Mouse (Mus musculus) forebrain, postnatal 0 days (tissue): ENCODE results near the gene Proser3. TPM values are rescaled to one million over a fixed set of nuclear protein-coding genes. Genes with fewer than 3 reads are reported as not detected.

ENCODE experiments used
- ATAC-seq: fragments of 200-750 bp; cut with Nextera tagmentation; 2 replicates; pipeline ENCODE4 v1.8.0; 2017; ENCODE audit warnings: mild to moderate bottlenecking, moderate library complexity
- DNase-seq: peaks from one replicate; pipeline ENCODE4 v3.0.0-alpha.2; 2015
- H3K27ac ChIP-seq: fragments of 300-500 bp; sonication (generic); 2 replicates; pipeline ENCODE4 v1.5.1; 2014; ENCODE audit warnings: low read depth, mild to moderate bottlenecking, antibody characterized with exemption, low read length, moderate library complexity, mixed read lengths
- H3K27me3 ChIP-seq: fragments of 300-500 bp; sonication (generic); 2 replicates; pipeline ENCODE4 v1.6.1; 2014; ENCODE audit warnings: mild to moderate bottlenecking, low read length, mixed read lengths; ENCODE audit not compliant: insufficient read depth
- H3K36me3 ChIP-seq: fragments of 300-500 bp; sonication (generic); 2 replicates; pipeline ENCODE4 v1.6.1; 2014; ENCODE audit warnings: mild to moderate bottlenecking, moderate library complexity; ENCODE audit not compliant: insufficient read depth
- H3K4me1 ChIP-seq: fragments of 300-500 bp; sonication (generic); 2 replicates; pipeline ENCODE4 v1.6.1; 2014; ENCODE audit warnings: antibody characterized with exemption; ENCODE audit not compliant: insufficient read depth
- H3K4me2 ChIP-seq: fragments of 300-500 bp; sonication (generic); 2 replicates; pipeline ENCODE4 v1.6.1; 2014; ENCODE audit warnings: low read depth, mild to moderate bottlenecking, moderate library complexity
- H3K4me3 ChIP-seq: fragments of 300-500 bp; sonication (generic); 2 replicates; pipeline ENCODE4 v1.5.1; 2014; ENCODE audit warnings: low read depth, low read length, mixed read lengths
- H3K9ac ChIP-seq: fragments of 300-500 bp; sonication (generic); 2 replicates; pipeline ENCODE4 v1.6.1; 2014; ENCODE audit warnings: mild to moderate bottlenecking
- H3K9me3 ChIP-seq: fragments of 300-500 bp; sonication (generic); 2 replicates; pipeline ENCODE4 v1.6.1; 2016; ENCODE audit warnings: low read length
- CTCF ChIP-seq: sonication (generic); IDR thresholded peaks from 2 replicates; pipeline ENCODE4 v1.5.1; 2016; ENCODE audit warnings: antibody characterized with exemption, control low read depth, low read depth
- WGBS: fragments of 180-500 bp; shearing (Covaris S2); extraction: QIAGEN DNeasy Blood & Tissue Kit; methylation state at CpG from one replicate; pipeline ENCODE4 v1.1.7; 2014; 5-methylcytosine and 5-hydroxymethylcytosine counted together
- microRNA-seq, 2 experiments: library from miRNA; unstranded; fragments of <30 nt; microRNA quantifications; one replicate each; pipeline ENCODE4; 2016
- polyA plus RNA-seq: library from polyadenylated mRNA; unstranded; fragments of >200 nt; fragmentation: Nextera tagmentation; extraction: Ambion mirVana; gene quantifications from 2 replicates; pipeline ENCODE4 v1.2.1, GENCODE M21; 2015
- total RNA-seq: library from RNA; depleted of rRNA; stranded (reverse); fragments of >200 nt; gene quantifications from 2 replicates; pipeline ENCODE4 v1.2.3, GENCODE M21; 2014; rRNA removed

Proser3 gene
- total and polyA plus RNA-seq, 2 experiments from 2014 or later, result 3.8 to 9.0 TPM

- Histone ChIP-seq H3K27ac (no peak overlapping the region), H3K27me3 (no peaks in the 10 kb centered on the region), H3K4me1 (no peaks in the 10 kb centered on the region; the same call in 1 of the 2 replicates), H3K4me3 (no peak overlapping the region), H3K9ac (no peak overlapping the region), H3K4me2 (no peak overlapping the region), H3K36me3 (no peaks in the 10 kb centered on the region), H3K9me3 (no peaks in the 10 kb centered on the region)
- TF ChIP-seq CTCF, result peak; percentile 80
- DNase-seq (peak; percentile 80), ATAC-seq (peak; percentile 68)
- WGBS, result 24% methylated on average over 16 of the region's 16 CpGs
These were observed 61.7 kb downstream of the Proser3 start for GRCm38 (mm10) chr7:30490251-30490956.

Small RNA genes within 50 kb of the gene (microRNA-seq; reads per million reads assigned to microRNA genes)
- 0 to 0.12 reads per million in 2 experiments for gene Gm38670
- 0.24 to 0.39 reads per million in 2 experiments for gene Mir3569

Other genes starting within 250 kb of the Proser3 start
Only the 30 nearest of the 34 such genes appear.
- 9.8 and 14.6 TPM in 2 replicates for gene Sdhaf1, start 228.4 kb downstream of the Proser3 start, total RNA-seq
- gene Sdhaf1, start 228.4 kb downstream of the Proser3 start, polyA plus RNA-seq, result 18.4 and 20.7 TPM in 2 replicates
- 25.2 and 28.0 TPM in 2 replicates for gene Lrfn3, start 189.5 kb downstream of the Proser3 start, total RNA-seq
- 16.4 and 20.3 TPM in 2 replicates for gene Lrfn3, start 189.5 kb downstream of the Proser3 start, polyA plus RNA-seq
- 14.5 and 25.6 TPM in 2 replicates for gene Tyrobp, start 138.5 kb downstream of the Proser3 start, total RNA-seq
- gene Tyrobp, start 138.5 kb downstream of the Proser3 start, polyA plus RNA-seq, result 44.2 and 52.5 TPM in 2 replicates
- 1.1 TPM in 1 of 2 replicates, not detected in the other for gene Hcst, start 132.4 kb downstream of the Proser3 start, total RNA-seq
- 0.41 and 0.87 TPM in 2 replicates for gene Hcst, start 132.4 kb downstream of the Proser3 start, polyA plus RNA-seq
- 1.6 and 3.4 TPM in 2 replicates for gene Nfkbid, start 130.6 kb downstream of the Proser3 start, total RNA-seq
- 1.1 and 1.7 TPM in 2 replicates for gene Nfkbid, start 130.6 kb downstream of the Proser3 start, polyA plus RNA-seq
- gene Aplp1, start 106.8 kb downstream of the Proser3 start, total RNA-seq, result 705 and 834 TPM in 2 replicates
- gene Aplp1, start 106.8 kb downstream of the Proser3 start, polyA plus RNA-seq, result 863 and 867 TPM in 2 replicates
- gene Kirrel2, start 94.6 kb downstream of the Proser3 start, total RNA-seq, result 0.46 and 2.1 TPM in 2 replicates
- 0.07 and 0.11 TPM in 2 replicates for gene Kirrel2, start 94.6 kb downstream of the Proser3 start, polyA plus RNA-seq
- 0.08 TPM in 1 of 2 replicates, not detected in the other for gene Nphs1, start 94.0 kb downstream of the Proser3 start, total RNA-seq
- 0.06 and 0.09 TPM in 2 replicates for gene Nphs1, start 94.0 kb downstream of the Proser3 start, polyA plus RNA-seq
- gene Prodh2, start 58.7 kb downstream of the Proser3 start, total RNA-seq, result not detected in 2 replicates
- not detected in 2 replicates for gene Prodh2, start 58.7 kb downstream of the Proser3 start, polyA plus RNA-seq
- gene Arhgap33, start 17.2 kb downstream of the Proser3 start, total RNA-seq, result 52.4 and 58.5 TPM in 2 replicates
- 128 and 145 TPM in 2 replicates for gene Arhgap33, start 17.2 kb downstream of the Proser3 start, polyA plus RNA-seq
- 2.9 and 4.1 TPM in 2 replicates for gene Hspb6, start 121 bp downstream of the Proser3 start, total RNA-seq
- gene Hspb6, start 121 bp downstream of the Proser3 start, polyA plus RNA-seq, result 12.7 and 14.0 TPM in 2 replicates
- 16.0 and 19.2 TPM in 2 replicates for gene Lin37, start 7.5 kb upstream of the Proser3 start, total RNA-seq
- gene Lin37, start 7.5 kb upstream of the Proser3 start, polyA plus RNA-seq, result 49.5 and 53.0 TPM in 2 replicates
- gene U2af1l4, start 11.0 kb upstream of the Proser3 start, total RNA-seq, result 48.8 and 74.3 TPM in 2 replicates
- gene U2af1l4, start 11.0 kb upstream of the Proser3 start, polyA plus RNA-seq, result 117 and 129 TPM in 2 replicates
- 5.5 and 9.9 TPM in 2 replicates for gene Gm49396, start 11.0 kb upstream of the Proser3 start, total RNA-seq
- 3.4 and 5.3 TPM in 2 replicates for gene Gm49396, start 11.0 kb upstream of the Proser3 start, polyA plus RNA-seq
- 70.9 and 90.7 TPM in 2 replicates for gene Psenen, start 11.3 kb upstream of the Proser3 start, total RNA-seq
- 141 and 161 TPM in 2 replicates for gene Psenen, start 11.3 kb upstream of the Proser3 start, polyA plus RNA-seq
- gene Igflr1, start 13.1 kb upstream of the Proser3 start, total RNA-seq, result 1.2 TPM in 1 of 2 replicates, not detected in the other
- gene Igflr1, start 13.1 kb upstream of the Proser3 start, polyA plus RNA-seq, result 2.3 and 3.2 TPM in 2 replicates
- 31.2 and 31.5 TPM in 2 replicates for gene Kmt2b, start 36.4 kb upstream of the Proser3 start, total RNA-seq
- 3.8 and 5.2 TPM in 2 replicates for gene Kmt2b, start 36.4 kb upstream of the Proser3 start, polyA plus RNA-seq
- gene Zbtb32, start 46.6 kb upstream of the Proser3 start, total RNA-seq, result not detected in 2 replicates
- gene Zbtb32, start 46.6 kb upstream of the Proser3 start, polyA plus RNA-seq, result 0.08 and 0.17 TPM in 2 replicates
- gene Upk1a, start 60.5 kb upstream of the Proser3 start, total RNA-seq, result 0.29 and 0.38 TPM in 2 replicates
- 0.42 and 0.62 TPM in 2 replicates for gene Upk1a, start 60.5 kb upstream of the Proser3 start, polyA plus RNA-seq
- 292 and 602 TPM in 2 replicates for gene Cox6b1, start 73.9 kb upstream of the Proser3 start, total RNA-seq
- gene Cox6b1, start 73.9 kb upstream of the Proser3 start, polyA plus RNA-seq, result 1,225 and 1,355 TPM in 2 replicates
- gene Etv2, start 83.6 kb upstream of the Proser3 start, total RNA-seq, result not detected in 2 replicates
- gene Etv2, start 83.6 kb upstream of the Proser3 start, polyA plus RNA-seq, result not detected in 2 replicates
- gene Rbm42, start 98.0 kb upstream of the Proser3 start, total RNA-seq, result 150 and 156 TPM in 2 replicates
- 148 and 160 TPM in 2 replicates for gene Rbm42, start 98.0 kb upstream of the Proser3 start, polyA plus RNA-seq
- 16.3 and 18.5 TPM in 2 replicates for gene Haus5, start 112.7 kb upstream of the Proser3 start, total RNA-seq
- gene Haus5, start 112.7 kb upstream of the Proser3 start, polyA plus RNA-seq, result 17.7 and 18.3 TPM in 2 replicates
- gene Pmis2, start 119.3 kb upstream of the Proser3 start, total RNA-seq, result not detected in 2 replicates
- not detected in 2 replicates for gene Pmis2, start 119.3 kb upstream of the Proser3 start, polyA plus RNA-seq
- gene 2200002J24Rik, start 146.6 kb upstream of the Proser3 start, total RNA-seq, result not detected in 2 replicates
- gene 2200002J24Rik, start 146.6 kb upstream of the Proser3 start, polyA plus RNA-seq, result not detected in 2 replicates
- 1.2 and 2.0 TPM in 2 replicates for gene Atp4a, start 159.9 kb upstream of the Proser3 start, total RNA-seq
- 2.8 and 4.7 TPM in 2 replicates for gene Atp4a, start 159.9 kb upstream of the Proser3 start, polyA plus RNA-seq
- gene Tmem147, start 177.2 kb upstream of the Proser3 start, total RNA-seq, result 173 TPM in 2 replicates
- 290 and 328 TPM in 2 replicates for gene Tmem147, start 177.2 kb upstream of the Proser3 start, polyA plus RNA-seq
- gene Gapdhs, start 191.4 kb upstream of the Proser3 start, total RNA-seq, result not detected in 2 replicates
- 0.15 and 0.65 TPM in 2 replicates for gene Gapdhs, start 191.4 kb upstream of the Proser3 start, polyA plus RNA-seq
- gene Sbsn, start 199.2 kb upstream of the Proser3 start, total RNA-seq, result 2.8 and 4.6 TPM in 2 replicates
- gene Sbsn, start 199.2 kb upstream of the Proser3 start, polyA plus RNA-seq, result 2.3 and 3.5 TPM in 2 replicates
- gene Dmkn, start 211.5 kb upstream of the Proser3 start, total RNA-seq, result 2.2 and 5.2 TPM in 2 replicates
- gene Dmkn, start 211.5 kb upstream of the Proser3 start, polyA plus RNA-seq, result 7.2 and 7.4 TPM in 2 replicates